Mouse (Mus musculus) heart, adult 9 months (tissue): ENCODE data around the gene Kat7.
A peak's percentile ranks its signal among the peaks of the same experiment; 100 is the strongest.

Source experiments
- DNase-seq, 2 experiments: peaks; one replicate each; pipeline ENCODE4 v3.0.0; 2022; ENCODE audit warnings: low spot score in 2 of 2

Gene Kat7

DNA sequence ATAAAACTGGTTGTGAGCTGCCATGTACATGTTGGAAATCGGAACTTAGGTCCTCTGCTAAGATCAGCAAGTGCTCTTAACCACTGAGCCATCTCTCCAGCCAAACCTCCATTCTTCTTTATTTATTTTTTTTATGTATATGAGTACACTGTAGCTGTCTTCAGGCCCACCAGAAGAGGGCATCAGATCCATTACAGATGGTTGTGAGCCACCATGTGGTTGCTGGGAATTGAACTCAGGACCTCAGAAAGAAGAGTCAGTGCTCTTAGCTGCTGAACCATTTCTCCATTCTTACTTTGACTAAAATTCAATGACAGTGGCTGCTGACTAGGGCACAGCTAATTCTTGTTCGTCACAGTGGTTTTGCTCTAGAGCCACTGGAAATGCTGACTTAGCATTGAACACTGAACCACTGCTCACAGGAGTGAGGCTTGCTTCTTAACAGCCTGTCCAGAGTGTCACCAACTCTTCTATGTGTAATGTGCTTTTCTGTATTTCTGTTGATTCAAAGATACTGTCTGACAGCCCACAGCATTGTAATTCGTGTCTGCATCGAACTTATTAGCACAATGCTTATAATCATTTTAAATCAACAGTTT, 30.9 kb downstream of the Kat7 start:
- no peak for DNase-seq

GRCm38 (mm10) chr11:95276056-95276455, 34.0 kb downstream of the Kat7 start:
- no peak for DNase-seq

- DNase-seq, result no peak
Observed at GRCm38 (mm10) chr11:95274613-95275012, 35.4 kb downstream of the Kat7 start.

- DNase-seq, result no peak
Observed at GRCm38 (mm10) chr11:95273661-95274060, 36.4 kb downstream of the Kat7 start.

DNA sequence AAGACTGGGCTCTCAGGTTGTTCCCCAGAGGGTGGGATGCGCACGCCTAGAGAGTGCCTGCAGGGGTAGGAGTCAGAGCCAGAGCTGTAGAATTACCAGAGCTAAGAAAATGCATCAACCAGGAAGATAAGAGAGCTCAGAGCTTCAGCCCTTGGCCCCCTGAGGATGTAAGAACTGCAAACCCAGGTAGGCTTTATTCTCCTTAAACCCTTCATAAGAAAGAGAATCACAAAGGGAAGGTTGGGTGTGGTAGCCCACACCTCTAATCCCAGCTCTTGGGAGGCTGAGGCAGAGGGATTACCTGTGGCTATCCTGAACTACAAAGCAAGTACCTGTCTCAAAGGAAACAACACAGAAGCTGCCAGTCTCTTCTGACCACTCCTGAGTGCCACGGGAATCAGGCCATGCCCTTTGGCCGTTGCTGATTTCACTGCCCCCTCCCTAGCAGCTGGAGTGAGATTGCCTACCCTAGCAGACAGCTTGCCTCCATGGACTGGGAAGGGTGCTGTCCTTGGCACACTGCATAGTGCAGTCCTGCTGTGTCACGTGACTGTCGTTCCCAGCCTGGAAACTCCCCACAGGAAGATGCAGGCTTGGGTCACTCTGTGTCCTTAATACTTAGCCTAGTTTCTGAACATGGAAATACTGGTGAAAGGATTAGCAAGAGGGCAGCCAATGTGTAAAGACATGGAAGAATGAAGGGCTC, 43.4 kb downstream of the Kat7 start:
- peak; percentile 61 to 75 for DNase-seq

- DNase-seq, result no peak
Observed at GRCm38 (mm10) chr11:95264455-95265013, 45.5 kb downstream of the Kat7 start.

DNA sequence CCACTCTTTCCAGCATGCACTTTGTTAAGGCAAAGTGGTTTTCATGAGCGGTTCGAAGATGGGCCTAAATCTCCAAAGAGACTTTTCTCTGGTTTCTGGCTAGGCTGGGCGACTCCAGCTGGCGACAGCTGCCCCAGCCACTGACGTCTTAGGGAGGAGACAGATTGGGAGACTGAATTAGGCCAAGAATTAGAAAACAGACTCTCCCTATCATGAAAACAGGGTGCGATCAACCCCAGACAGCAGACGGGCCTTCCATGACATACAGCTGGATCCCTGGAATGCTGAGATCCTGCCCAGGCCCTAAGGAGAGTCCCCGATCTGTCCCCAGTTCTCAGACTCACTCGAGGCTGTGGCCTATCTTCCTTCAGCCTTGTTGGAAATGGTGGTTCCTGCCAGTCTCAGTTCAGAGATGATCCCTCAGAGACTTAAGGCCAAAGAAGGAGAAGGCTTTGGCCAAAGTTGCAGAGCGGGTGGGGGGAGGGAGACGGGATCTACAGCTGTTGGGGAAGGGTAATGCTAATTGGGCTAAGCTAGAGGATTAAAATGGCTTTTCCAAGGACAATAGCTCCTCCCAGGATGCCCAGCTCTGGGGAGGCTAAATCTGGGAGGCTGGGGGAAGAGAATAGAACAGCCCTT, 46.1 kb downstream of the Kat7 start:
- peak; percentile 68 to 76 for DNase-seq

DNA sequence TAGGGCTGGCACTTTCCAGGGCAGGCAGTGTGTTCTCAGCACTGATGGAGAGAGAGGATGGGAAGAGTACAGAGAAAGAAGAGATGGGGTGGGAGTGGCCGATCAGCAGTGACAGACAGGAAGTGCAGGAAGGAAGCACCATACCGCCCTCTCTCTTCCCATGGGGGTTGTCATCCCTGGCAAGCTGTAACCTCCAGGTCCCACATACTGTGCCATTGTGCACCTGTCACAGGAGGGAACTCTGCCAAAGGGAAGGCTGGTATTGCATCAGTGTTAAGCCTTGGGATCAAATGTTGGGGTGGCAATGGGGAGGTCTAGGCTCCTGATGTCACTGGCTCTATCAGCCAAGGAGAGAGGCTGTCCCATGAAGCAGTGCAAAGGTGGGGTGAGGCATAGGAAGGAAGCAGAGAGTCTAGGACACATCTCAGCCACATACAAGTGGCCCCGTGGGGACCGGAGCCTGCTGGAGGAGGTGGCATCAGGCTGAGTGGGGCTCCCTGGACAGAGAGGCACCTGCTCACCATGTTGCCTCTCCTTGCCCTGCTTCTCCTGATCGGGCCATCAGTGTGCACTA, 48.8 kb downstream of the Kat7 start, which contains the start of gene Tac4:
Tac4 (plus strand) TSS at position 352 of the 574 bp plus-strand sequence.
- DNase-seq, result peak in 1 of 2 experiments; percentile 35

DNA sequence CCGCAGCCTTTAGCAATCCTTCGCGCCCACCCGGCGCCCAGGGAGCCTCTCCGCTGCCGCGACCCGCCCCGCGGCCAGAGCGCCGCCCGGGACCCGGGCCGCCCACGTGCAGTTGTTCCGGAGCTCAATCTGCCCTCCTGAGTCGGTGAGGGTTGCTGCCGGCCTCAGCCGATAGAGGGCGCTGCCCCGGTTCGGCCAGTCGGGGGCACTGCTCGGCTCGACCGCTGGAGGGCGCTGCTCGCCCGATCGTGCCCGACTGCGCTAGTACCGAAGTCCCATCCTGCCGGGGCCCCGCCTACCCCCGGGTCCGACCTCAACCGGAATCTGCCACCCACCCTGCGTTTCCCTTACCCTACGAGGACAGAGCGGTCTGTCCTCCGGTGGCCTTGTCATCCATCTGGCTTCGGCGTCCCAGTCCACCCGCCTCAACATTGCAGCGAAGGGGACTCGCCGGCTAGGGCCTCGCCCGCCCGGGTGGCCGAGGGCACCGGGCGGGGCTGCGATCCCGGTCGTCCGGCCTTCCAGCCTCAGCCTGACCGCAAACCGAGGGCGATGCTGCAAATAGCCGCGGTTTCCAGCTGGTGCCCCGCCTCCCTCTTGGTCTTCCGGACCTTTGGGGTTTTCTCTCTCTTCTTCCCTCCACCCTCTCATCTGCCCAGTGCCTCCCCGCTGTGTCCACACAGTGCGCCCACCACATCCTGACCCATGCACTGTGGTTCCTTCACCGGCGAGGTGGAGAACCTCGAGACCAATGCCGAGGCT, 50.8 kb downstream of the Kat7 start:
- DNase-seq, result peak; percentile 93 to 94

GRCm38 (mm10) chr11:95258490-95258889, 51.6 kb downstream of the Kat7 start:
- DNase-seq, result peak; percentile 85 to 86

GRCm38 (mm10) chr11:95257930-95258329, 52.1 kb downstream of the Kat7 start:
- peak in 1 of 2 experiments; percentile 31 for DNase-seq

GRCm38 (mm10) chr11:95255747-95256146, 54.3 kb downstream of the Kat7 start:
- DNase-seq, result no peak

- no peak for DNase-seq
Observed at GRCm38 (mm10) chr11:95254165-95254564, 55.9 kb downstream of the Kat7 start.

- DNase-seq, result no peak
Observed at GRCm38 (mm10) chr11:95252104-95252503, 57.9 kb downstream of the Kat7 start.

- DNase-seq, result peak in 1 of 2 experiments; percentile 50
Observed at GRCm38 (mm10) chr11:95251295-95251694, 58.8 kb downstream of the Kat7 start.

DNA sequence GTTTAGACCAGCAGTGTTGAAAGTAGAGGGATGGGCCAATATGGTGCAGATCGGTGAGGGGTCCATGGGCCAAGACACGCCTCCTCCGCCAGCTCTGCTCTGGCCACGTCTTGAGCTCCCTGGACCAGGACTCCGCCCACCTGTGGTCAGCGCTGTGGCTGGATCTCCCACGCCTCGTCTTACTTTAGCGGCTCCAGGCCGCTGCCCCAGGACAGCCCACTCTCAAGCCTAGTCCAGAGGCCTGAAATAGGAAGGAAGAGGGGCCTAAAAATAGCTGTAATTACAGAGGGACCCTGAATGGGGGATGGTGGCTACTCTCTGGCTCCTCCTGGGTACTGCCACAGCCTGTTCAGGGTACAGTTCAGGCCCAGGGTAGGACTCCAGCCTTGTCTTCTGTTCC, 59.9 kb downstream of the Kat7 start:
- DNase-seq, result no peak

- DNase-seq, result no peak
Observed at GRCm38 (mm10) chr11:95247065-95247464, 63.0 kb downstream of the Kat7 start.

- no peak for DNase-seq
Observed at GRCm38 (mm10) chr11:95245456-95245855, 64.6 kb downstream of the Kat7 start.

- DNase-seq, result no peak
Observed at GRCm38 (mm10) chr11:95242653-95243052, 67.4 kb downstream of the Kat7 start.

DNA sequence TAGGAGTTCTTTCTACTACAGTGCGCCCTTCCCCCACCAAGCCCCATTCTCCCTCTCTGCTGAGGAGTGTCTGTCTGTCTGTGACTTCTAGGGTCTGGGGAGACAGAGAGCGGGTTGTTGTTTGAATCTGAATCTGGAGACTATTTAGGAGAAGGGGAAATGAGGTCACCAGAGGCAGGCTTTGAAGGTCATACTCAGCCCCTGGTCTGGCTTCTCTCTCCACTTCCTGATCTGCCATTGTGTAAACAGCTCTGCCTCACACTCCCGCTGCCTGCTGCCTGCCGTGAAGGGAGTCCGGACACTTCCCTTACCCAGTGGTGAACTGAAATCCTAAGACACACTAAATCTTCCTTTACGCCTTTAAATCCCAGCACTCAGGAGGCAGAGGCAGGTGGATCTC, 71.6 kb downstream of the Kat7 start:
- no peak for DNase-seq

DNA sequence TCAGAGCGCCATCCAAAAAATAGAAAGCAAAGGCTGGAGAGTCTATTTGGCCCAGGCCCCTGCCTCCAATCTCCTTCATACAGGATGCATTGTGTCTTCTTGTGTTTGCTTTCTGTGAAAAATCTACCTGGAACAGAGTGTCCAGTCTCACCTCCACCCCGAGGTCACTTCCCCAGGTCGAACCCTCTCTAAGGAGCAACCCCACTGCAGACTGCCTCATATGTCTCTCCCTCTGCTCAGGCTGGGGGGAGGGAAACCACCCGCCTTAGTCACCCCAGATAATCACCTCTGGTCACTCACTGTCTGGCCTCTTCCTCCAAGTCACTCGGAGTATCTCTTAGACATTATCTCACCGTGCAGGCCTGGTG, 77.7 kb downstream of the Kat7 start:
- DNase-seq, result no peak
